Mouse (Mus musculus) liver, postnatal 0 days (tissue): Measurements from ENCODE around the gene Zfp365. TPM values are rescaled to one million over a fixed set of nuclear protein-coding genes. Genes with fewer than 3 reads are reported as not detected.

Experiments
- ATAC-seq: fragments of 200-750 bp; cut with Nextera tagmentation; 2 replicates; pipeline ENCODE4 v1.8.0; 2017; ENCODE audit warnings: mild to moderate bottlenecking, moderate library complexity
- DNase-seq: peaks from one replicate; pipeline ENCODE4 v3.0.0-alpha.2; 2016
- H3K27ac ChIP-seq: fragments of 300-500 bp; sonication (generic); 2 replicates; pipeline ENCODE4 v1.5.1; 2014; ENCODE audit warnings: antibody characterized with exemption, moderate library complexity, mild to moderate bottlenecking, low read depth
- H3K27me3 ChIP-seq: fragments of 300-500 bp; sonication (generic); 2 replicates; pipeline ENCODE4 v1.6.1; 2014; ENCODE audit warnings: low read length, control low read depth, mixed read lengths; ENCODE audit not compliant: insufficient read depth
- H3K36me3 ChIP-seq: fragments of 300-500 bp; sonication (generic); replicated peaks from 2 replicates; pipeline ENCODE4 v1.6.1; 2014; ENCODE audit warnings: mild to moderate bottlenecking, control low read depth, low read length, moderate library complexity, mixed read lengths; ENCODE audit not compliant: insufficient read depth
- H3K4me1 ChIP-seq: fragments of 300-500 bp; sonication (generic); 2 replicates; pipeline ENCODE4 v1.6.1; 2014; ENCODE audit warnings: antibody characterized with exemption, mild to moderate bottlenecking, control low read depth; ENCODE audit not compliant: insufficient read depth
- H3K4me2 ChIP-seq: fragments of 300-500 bp; sonication (generic); 2 replicates; pipeline ENCODE4 v1.6.1; 2014; ENCODE audit warnings: low read depth, mild to moderate bottlenecking, low read length, moderate library complexity, mixed read lengths
- H3K4me3 ChIP-seq: fragments of 300-500 bp; sonication (generic); 2 replicates; pipeline ENCODE4 v1.5.1; 2014; ENCODE audit warnings: low read depth, low read length
- H3K9ac ChIP-seq: fragments of 300-500 bp; sonication (generic); replicated peaks from 2 replicates; pipeline ENCODE4 v1.6.1; 2014; ENCODE audit warnings: mild to moderate bottlenecking, moderate library complexity
- H3K9me3 ChIP-seq: fragments of 300-500 bp; sonication (generic); 2 replicates; pipeline ENCODE4 v1.6.1; 2016; ENCODE audit warnings: mild to moderate bottlenecking, control low read depth, low read length, mixed read lengths
- CTCF ChIP-seq: sonication (generic); IDR thresholded peaks from 2 replicates; pipeline ENCODE4 v1.5.1; 2016; ENCODE audit warnings: antibody characterized with exemption, low read depth
- EP300 ChIP-seq: IDR thresholded peaks from 2 replicates; pipeline ENCODE4 v1.6.1; 2016; ENCODE audit warnings: antibody characterized with exemption, low read depth, mild to moderate bottlenecking
- WGBS: fragments of 180-500 bp; shearing (Covaris S2); extraction: QIAGEN DNeasy Blood & Tissue Kit; methylation state at CpG from one replicate; pipeline ENCODE4 v1.1.7; 2014; ENCODE audit not compliant: insufficient replicate concordance; 5-methylcytosine and 5-hydroxymethylcytosine counted together
- polyA plus RNA-seq: library from polyadenylated mRNA; unstranded; fragments of >200 nt; fragmentation: Nextera tagmentation; extraction: Ambion mirVana; gene quantifications from 2 replicates; pipeline ENCODE4 v1.2.1, GENCODE M21; 2015

Zfp365 gene
- polyA plus RNA-seq, 1 experiment from 2014 or later: 0.04 TPM

GRCm38 (mm10) chr10:67939546-67939945 is 27.1 kb upstream of the Zfp365 start:
- H3K4me2 ChIP-seq: no peak overlapping the region
- H3K36me3 ChIP-seq: no peaks in the 10 kb centered on the region
- WGBS: 71% methylated on average over 12 of the region's 12 CpGs
- H3K4me1 ChIP-seq: no peaks in the 10 kb centered on the region
- no peaks in the 10 kb centered on the region for H3K27me3 ChIP-seq
- TF ChIP-seq CTCF (no peak), EP300 (no peak)
- no peak overlapping the region for H3K4me3 ChIP-seq
- no peaks in the 10 kb centered on the region for H3K9me3 ChIP-seq
- H3K9ac ChIP-seq: no peak overlapping the region
- DNase-seq (no peak), ATAC-seq (no peak)
- no peak overlapping the region for H3K27ac ChIP-seq

- no peak for DNase-seq
- Histone ChIP-seq H3K9ac (no peak overlapping the region), H3K9me3 (no peaks in the 10 kb centered on the region), H3K36me3 (no peaks in the 10 kb centered on the region), H3K27ac (no peak overlapping the region), H3K4me1 (no peaks in the 10 kb centered on the region), H3K4me3 (no peak overlapping the region), H3K4me2 (no peak overlapping the region), H3K27me3 (no peaks in the 10 kb centered on the region)
- no peak for ATAC-seq
- 81% methylated on average over 5 of the region's 5 CpGs for WGBS
- no peak for TF ChIP-seq CTCF
- TF ChIP-seq EP300: no peak
Observed at GRCm38 (mm10) chr10:67937775-67938174, 25.3 kb upstream of the Zfp365 start.

- Histone ChIP-seq H3K9ac (no peak overlapping the region), H3K27me3 (no peaks in the 10 kb centered on the region), H3K36me3 (no peaks in the 10 kb centered on the region), H3K4me2 (no peak overlapping the region), H3K4me3 (no peak overlapping the region), H3K9me3 (0 out of 2 replicates have a peak, but pooled peaks cover 2% of the 10 kb centered on the region), H3K4me1 (no peaks in the 10 kb centered on the region), H3K27ac (no peak overlapping the region)
- TF ChIP-seq EP300 (no peak), CTCF (no peak)
- ATAC-seq (no peak), DNase-seq (no peak)
- WGBS: 63% methylated on average over 4 of the region's 4 CpGs
Observed at GRCm38 (mm10) chr10:67936944-67937343, 24.5 kb upstream of the Zfp365 start.

- 85% methylated on average over 11 of the region's 11 CpGs for WGBS
- Histone ChIP-seq H3K4me3 (no peak overlapping the region), H3K4me1 (no peaks in the 10 kb centered on the region), H3K36me3 (no peaks in the 10 kb centered on the region), H3K27me3 (no peaks in the 10 kb centered on the region), H3K27ac (no peak overlapping the region), H3K9ac (no peak overlapping the region), H3K9me3 (peaks cover 2% of the 10 kb centered on the region; the same call in 1 of the 2 replicates), H3K4me2 (no peak overlapping the region)
- TF ChIP-seq CTCF (no peak), EP300 (no peak)
- no peak for DNase-seq
- ATAC-seq: no peak
Observed at GRCm38 (mm10) chr10:67932780-67933179, 20.3 kb upstream of the Zfp365 start.

GRCm38 (mm10) chr10:67931328-67931727 is 18.9 kb upstream of the Zfp365 start:
- no peak for ATAC-seq
- no peak overlapping the region for H3K4me3 ChIP-seq

GRCm38 (mm10) chr10:67928584-67928983 is 16.1 kb upstream of the Zfp365 start:
- Histone ChIP-seq H3K4me2 (no peak overlapping the region), H3K4me3 (no peak overlapping the region), H3K27me3 (no peaks in the 10 kb centered on the region), H3K9ac (no peak overlapping the region), H3K27ac (no peak overlapping the region), H3K9me3 (peaks cover 2% of the 10 kb centered on the region; the same call in 1 of the 2 replicates), H3K4me1 (no peaks in the 10 kb centered on the region), H3K36me3 (no peaks in the 10 kb centered on the region)
- ATAC-seq (no peak), DNase-seq (no peak)
- WGBS: 60% methylated on average over 7 of the region's 7 CpGs
- no peak for TF ChIP-seq EP300
- TF ChIP-seq CTCF: no peak

More at GRCm38 (mm10) chr10:67931328-67931727, 18.9 kb upstream of the Zfp365 start:
- DNase-seq: no peak
- Histone ChIP-seq H3K36me3 (no peaks in the 10 kb centered on the region), H3K27me3 (no peaks in the 10 kb centered on the region), H3K9me3 (peaks cover 2% of the 10 kb centered on the region; the same call in 1 of the 2 replicates), H3K4me1 (no peaks in the 10 kb centered on the region), H3K4me2 (no peak overlapping the region), H3K27ac (no peak overlapping the region), H3K9ac (no peak overlapping the region)
- WGBS: 77% methylated on average over 4 of the region's 4 CpGs
- TF ChIP-seq EP300: no peak
- TF ChIP-seq CTCF: no peak
